Mouse (Mus musculus): ENCODE measurements around the gene Igfbp1.
"Not testable (repeated sequence)": the region's sequence is repeated elsewhere in the genome, so short reads cannot be mapped to it uniquely, and the experiment has no call there.

The Igfbp1 gene

GRCm38 (mm10) chr11:7195312-7195685, 2.3 kb upstream of the Igfbp1 start:
- DNase-seq (ENCODE audit: low spot score), result no peak

DNA sequence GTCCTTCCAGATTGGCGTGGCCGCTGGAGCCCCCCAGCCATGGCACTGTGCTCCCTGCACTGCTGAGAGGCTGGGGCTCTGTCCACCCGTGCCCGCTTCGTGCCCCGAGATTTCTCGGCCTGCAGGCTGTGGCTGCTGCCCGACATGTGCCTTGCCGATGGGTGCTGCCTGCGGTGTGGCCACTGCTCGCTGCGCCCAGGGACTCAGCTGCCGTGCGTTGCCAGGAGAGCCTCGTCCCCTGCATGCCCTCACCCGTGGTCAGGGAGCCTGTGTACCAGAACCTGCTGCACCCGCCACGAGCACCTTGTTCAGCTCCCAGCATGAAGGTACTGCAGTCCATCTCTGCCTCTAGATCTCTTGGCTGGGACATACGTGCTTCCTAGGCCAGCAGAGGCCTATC, 424 bp downstream of the Igfbp1 start:
- DNase-seq (ENCODE audit: low spot score), result no peak

- DNase-seq (ENCODE audit: low spot score), result no peak
These were observed 1.1 kb downstream of the Igfbp1 start for GRCm38 (mm10) chr11:7198481-7199256.

- peak; percentile 86 for DNase-seq (ENCODE audit: low spot score)
These were observed 2.3 kb downstream of the Igfbp1 start for GRCm38 (mm10) chr11:7199736-7200392.

- DNase-seq (ENCODE audit: low spot score), result no peak
These were observed 2.8 kb downstream of the Igfbp1 start for GRCm38 (mm10) chr11:7200393-7200783.

- DNase-seq (ENCODE audit: low spot score), result no peak
These were observed 4.6 kb downstream of the Igfbp1 start for GRCm38 (mm10) chr11:7202206-7202605.

DNA sequence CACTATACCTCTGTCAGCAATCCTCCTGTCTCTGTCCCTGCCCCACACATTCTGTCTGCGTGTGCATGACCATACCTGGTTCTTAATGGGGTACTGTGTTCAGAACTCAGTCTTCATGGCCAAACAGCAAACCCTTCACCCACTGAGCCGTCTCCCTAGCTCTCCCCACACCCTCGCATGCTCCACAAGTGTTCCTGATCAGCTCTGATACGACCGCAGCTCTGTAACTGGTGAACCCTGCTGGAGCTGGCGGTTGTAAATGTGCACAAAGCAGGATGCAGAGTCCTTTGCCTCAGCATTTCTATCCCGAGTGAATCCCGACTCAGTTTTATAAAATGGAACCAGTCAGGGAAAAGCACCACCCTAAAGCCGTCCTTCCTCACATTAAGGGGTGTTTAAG, 6.3 kb downstream of the Igfbp1 start:
- DNase-seq (ENCODE audit: low spot score), result no peak

DNA sequence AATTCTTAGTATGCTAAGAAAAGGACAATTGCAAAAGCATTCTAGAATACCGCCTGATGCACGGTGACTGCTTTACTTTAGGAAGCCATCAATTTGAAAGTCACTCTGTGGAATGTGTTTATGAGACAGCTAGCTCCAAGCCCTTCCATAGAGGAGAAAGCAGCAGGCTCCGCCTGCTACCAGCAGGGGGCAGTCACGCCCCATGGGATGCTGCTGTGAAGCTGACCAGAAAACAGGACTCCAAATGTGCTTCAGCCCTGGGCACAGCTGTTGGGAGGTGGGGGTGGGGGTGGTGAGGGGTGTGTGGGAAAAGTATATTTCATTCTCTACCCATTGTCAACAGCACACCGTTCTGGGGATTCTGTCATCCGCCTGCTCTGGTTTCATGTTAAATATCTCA, 12.8 kb downstream of the Igfbp1 start:
- peak; percentile 84 for DNase-seq (ENCODE audit: low spot score)

- no peak for DNase-seq (ENCODE audit: low spot score)
These were observed 13.6 kb downstream of the Igfbp1 start for GRCm38 (mm10) chr11:7211211-7211610.

- no peak for DNase-seq (ENCODE audit: low spot score)
These were observed 14.7 kb downstream of the Igfbp1 start for GRCm38 (mm10) chr11:7212126-7212798.

DNA sequence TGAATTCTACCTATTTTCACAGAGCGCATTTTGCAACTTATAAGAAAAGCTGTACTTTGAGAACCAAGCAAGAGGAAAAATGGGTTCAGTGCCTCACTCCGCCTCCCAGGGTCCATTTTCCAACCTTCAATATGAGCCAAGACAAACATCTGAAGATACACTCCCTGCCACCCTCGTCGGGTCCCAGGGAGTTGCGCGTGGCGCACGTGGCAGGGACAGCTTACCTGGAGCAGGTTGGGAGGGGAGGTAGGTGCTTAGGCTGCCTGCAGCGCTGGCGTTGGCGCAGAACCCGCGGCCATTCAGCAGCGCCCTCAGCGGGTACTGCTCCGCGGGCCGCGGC, 15.5 kb downstream of the Igfbp1 start:
- no peak for DNase-seq (ENCODE audit: low spot score)

DNA sequence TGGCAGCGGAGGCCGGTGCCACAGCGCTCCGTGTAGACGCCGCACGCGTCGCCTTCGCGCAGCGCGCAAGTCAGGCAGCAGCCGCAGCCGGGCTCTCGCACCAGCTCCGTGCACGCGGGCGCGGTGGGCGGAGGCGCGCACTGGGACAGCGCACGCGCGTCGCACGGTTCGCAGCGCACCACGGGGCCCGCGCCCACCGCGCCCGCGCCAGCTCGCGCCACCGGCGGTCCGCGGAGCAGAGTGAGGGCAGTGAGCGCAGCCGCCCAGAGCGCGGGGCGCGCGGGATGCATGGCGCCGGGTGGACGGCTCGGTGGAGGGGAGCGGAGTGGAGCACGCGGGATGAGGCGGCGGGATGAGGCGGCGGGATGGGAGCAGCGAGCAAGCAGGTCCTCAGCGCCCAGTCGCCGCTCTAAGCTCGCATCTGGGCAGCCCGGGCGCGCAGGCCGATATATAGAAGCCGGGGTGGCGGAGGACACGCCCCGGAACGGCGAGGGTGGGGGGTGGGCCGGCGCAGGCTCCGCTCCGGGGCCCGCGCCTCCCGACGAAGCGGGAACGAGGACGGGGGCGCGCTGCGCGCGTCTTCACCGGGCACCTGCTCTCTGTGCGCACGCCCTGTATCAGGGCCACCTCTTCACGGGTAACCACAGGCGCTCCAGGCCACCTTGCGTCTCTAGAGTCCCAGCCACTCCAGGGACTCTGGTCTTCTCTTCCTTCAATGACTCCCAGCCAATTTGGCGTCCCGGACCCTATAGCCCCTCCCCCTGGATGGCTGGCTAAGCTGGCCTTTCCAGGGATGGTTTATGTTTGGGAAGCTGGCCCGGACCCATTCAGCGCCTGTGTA, 16.1 kb downstream of the Igfbp1 start, which contains the start of gene Igfbp3:
Igfbp3 (minus strand) TSS at position 423 of the 841 bp plus-strand sequence.
- peak; percentile 71 for DNase-seq (ENCODE audit: low spot score)

- no peak for DNase-seq (ENCODE audit: low spot score)
These were observed 16.7 kb downstream of the Igfbp1 start for GRCm38 (mm10) chr11:7214342-7214660.

DNA sequence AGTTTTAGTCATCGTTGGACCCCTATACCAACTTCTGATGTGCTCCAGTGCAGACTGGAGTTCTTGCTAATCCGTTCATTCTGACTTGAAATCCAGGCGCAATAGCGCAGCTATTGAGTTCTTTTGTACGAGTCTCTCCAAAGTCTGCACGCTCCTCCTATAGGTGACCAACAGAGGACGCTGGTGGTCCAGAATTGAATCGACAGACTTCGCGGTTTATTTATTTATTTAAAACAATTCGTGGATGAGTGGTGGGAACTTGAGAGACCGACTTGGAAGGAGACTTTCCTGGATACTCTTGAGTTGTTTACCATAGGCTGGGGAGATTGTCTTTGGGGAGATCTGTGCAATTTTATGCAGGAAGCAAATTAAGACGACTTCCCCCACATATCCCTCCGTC, 17.2 kb downstream of the Igfbp1 start:
- DNase-seq (ENCODE audit: low spot score), result peak; percentile 90

DNA sequence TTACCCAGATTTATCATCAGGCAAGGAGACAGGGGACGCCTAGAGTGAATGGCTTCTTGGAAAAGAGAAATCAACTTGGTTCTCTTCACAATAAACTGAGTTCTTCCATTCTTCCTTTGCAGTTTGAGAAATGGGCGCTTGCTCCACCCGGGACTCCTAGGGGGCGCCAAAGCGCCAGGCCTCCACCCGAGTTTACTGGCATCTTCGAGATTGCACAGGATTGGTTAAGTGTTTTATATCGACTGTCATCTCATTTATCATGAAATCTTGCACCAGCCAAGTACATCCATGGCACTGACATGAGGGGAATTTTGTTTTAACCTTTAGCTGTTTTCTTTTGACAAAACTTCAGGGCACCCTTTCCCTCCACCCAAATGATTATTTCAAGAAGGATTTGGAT, 18.1 kb downstream of the Igfbp1 start:
- DNase-seq (ENCODE audit: low spot score), result peak; percentile 72

DNA sequence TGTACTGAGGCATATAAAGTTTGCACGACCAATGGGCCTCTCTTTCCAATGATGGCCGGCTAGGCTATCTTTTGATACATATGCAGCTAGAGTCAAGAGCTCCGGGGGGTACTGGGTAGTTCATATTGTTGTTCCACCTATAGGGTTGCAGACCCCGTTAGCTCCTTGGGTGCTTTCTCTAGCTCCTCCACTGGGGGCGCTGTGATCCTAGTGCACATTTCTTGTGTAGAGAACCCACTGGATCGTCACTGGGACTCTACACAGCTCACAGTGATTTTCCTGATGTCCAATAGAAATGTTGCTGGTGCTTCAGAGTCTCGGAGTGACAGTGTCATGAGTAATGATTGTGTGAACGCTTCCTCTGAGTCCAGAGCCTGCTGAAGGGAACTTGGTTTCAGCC, 24.2 kb downstream of the Igfbp1 start:
- DNase-seq (ENCODE audit: low spot score), result not testable (repeated sequence)

- no peak for DNase-seq (ENCODE audit: low spot score)
These were observed 28.6 kb downstream of the Igfbp1 start for GRCm38 (mm10) chr11:7226200-7226599.

DNA sequence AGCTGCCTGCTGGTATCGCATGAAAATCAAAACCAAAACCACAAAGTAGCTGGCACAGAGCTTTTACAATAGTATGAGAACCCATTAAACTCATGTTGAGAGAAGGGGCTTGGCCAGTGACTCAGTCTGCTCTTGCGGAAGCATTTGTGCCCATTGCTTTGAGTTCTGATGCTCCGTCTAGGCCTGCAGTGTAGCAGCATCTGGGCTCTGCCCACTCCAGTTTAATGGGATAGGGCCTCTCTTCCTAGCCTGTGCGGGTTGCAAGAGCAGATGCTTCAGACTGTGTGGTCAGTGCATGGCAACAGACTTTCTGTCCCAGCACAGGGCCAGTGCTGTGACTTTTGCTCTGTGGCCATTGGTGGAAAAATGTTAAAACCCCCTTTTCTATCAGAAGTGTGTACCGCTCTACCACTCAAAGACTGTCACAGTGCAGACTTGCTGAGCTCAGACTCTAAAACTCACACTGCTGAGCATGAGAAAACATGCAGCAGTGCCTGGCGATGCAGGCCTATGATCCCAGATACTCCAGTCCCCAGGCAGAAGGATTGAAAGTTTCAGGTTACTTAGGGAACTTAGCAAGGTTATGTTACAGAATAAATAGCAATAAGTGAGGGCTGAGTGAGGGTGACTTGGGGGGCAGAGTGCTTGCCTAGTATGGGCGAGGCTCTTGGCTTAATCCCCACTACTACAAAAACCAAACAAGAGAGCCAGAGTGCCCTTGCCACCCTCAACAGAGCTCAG, 29.4 kb downstream of the Igfbp1 start:
- DNase-seq (ENCODE audit: low spot score), result peak; percentile 8

GRCm38 (mm10) chr11:7228107-7228506, 30.5 kb downstream of the Igfbp1 start:
- DNase-seq (ENCODE audit: low spot score), result no peak

DNA sequence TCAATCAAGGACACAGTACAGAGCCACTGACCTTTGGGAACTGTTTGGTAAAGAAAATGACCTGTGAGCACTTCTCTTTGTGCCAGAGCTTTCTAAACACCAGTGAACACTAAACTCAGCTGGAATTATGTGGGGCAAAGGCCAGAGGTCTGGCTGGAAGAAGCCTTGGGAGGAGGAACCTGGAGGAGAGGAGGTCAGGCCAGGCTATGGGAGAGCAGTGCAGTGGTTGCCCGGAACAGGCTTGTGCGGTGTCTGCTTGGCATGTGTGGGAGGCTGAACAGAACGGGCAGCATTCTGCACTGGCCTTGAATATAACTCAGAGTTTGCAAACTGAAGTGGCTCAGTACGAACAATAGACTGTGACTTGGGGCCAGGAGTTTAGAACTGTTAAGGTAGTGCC, 32.4 kb downstream of the Igfbp1 start:
- DNase-seq (ENCODE audit: low spot score), result no peak

DNA sequence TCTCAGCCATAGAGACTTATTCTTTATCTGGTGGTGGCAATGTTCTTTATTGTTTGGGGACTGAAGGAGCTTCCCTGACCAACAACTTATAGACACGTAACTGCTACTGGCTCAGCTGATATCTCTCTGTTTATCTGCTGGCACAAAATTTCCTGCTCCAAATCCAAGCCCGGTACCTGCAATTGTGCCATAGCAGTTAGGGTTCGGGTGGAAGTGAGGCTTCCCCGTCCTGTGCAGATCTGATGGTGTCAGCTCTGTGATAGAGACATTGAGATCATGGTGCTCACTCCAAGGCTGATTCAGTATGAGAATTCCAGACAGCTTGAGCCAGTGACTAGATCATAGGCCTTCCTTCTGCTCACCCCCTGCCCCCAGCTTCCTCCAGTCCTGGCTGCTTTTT, 34.4 kb downstream of the Igfbp1 start:
- no peak for DNase-seq (ENCODE audit: low spot score)

- DNase-seq (ENCODE audit: low spot score), result no peak
These were observed 35.8 kb downstream of the Igfbp1 start for GRCm38 (mm10) chr11:7233333-7233732.
